Comparison of ENCODE assay signal across 9 mouse cellular contexts in the genomic region with DNA sequence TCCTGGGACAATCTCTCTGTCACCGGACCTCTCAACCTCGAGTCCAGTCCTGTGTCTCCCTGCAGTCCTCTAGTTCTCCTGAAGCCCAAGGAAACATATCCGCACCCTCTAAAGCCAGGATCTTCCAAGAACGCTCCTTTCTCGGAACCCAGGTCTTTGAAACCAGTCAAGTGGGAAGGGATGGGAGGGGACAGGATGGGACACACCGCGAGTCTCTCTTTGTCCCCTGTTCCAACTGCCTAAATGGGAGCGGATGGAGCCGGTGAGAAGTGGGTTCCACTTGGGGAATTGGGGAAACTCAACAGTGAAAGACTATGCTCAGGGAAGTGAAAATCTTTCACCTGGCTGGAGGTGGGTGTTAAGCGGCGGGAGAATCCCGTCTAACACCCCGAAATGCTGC. TPM values are rescaled to one million over a fixed set of nuclear protein-coding genes. Genes with fewer than 3 reads are reported as not detected.
DNase-seq lines count a peak whose midpoint lies in the region; ATAC-seq lines count a peak whose summit lies in the region.
"Had no signal": no experiment of that assay in that cellular context is flagged by ENCODE, and none has a peak within 500 bp of the region (broad histone marks: within the 10 kb centered on the region; RNA-seq: fewer than 3 reads in every experiment).

No protein-coding gene starts in this region.

- no peak for DNase-seq in kidney, postnatal 36 days
- no peak for DNase-seq in embryonic facial prominence, embryonic 11.5 days (ENCODE audit: low spot score)
- DNase-seq in thymus, postnatal 25 days: no peak
- no peak for DNase-seq in right cerebral cortex, adult 18-20 months
- no peak for DNase-seq in spleen, adult 12 weeks (ENCODE audit: low spot score)

- H3K4me3 ChIP-seq in kidney, embryonic 15.5 days (replicated peaks): peak overlapping the region; percentile 57
- H3K4me3 ChIP-seq in embryonic facial prominence, embryonic 11.5 days (ENCODE audit: low read depth, low read length): peak overlapping the region; percentile 48
- peak overlapping the region; percentile 49 for H3K4me3 ChIP-seq in intestine, embryonic 15.5 days (replicated peaks)
- H3K4me3 ChIP-seq in neural tube, embryonic 13.5 days: peak overlapping the region; percentile 57

- no peak; the same call in none of the 2 replicates for ATAC-seq in kidney, embryonic 15.5 days (replicated peaks; ENCODE audit: low FRiP score)
- no peak for ATAC-seq in embryonic facial prominence, embryonic 11.5 days (replicated peaks; ENCODE audit: insufficient number of reproducible peaks, low FRiP score, low TSS enrichment, low read depth)
- ATAC-seq in intestine, embryonic 15.5 days: 0 out of 2 replicates have a peak, but pooled peaks have one; percentile 39
- peak; percentile 44 for ATAC-seq in neural tube, embryonic 13.5 days (ENCODE audit: low read depth)

- no peaks in the 10 kb centered on the region for H3K9me3 ChIP-seq in kidney, embryonic 15.5 days (replicated peaks)
- H3K9me3 ChIP-seq in embryonic facial prominence, embryonic 11.5 days (replicated peaks; ENCODE audit: control insufficient read depth, low read length): no peaks in the 10 kb centered on the region
- no peaks in the 10 kb centered on the region for H3K9me3 ChIP-seq in intestine, embryonic 15.5 days
- no peaks in the 10 kb centered on the region for H3K9me3 ChIP-seq in neural tube, embryonic 13.5 days

- 34% methylated on average over 13 of the region's 13 CpGs for WGBS in kidney, embryonic 15.5 days
- 25% methylated on average over 13 of the region's 13 CpGs for WGBS in embryonic facial prominence, embryonic 11.5 days
- WGBS in intestine, embryonic 15.5 days: 26% methylated on average over 13 of the region's 13 CpGs
- 33% methylated on average over 13 of the region's 13 CpGs for WGBS in neural tube, embryonic 13.5 days

- no peaks in the 10 kb centered on the region for H3K4me1 ChIP-seq in kidney, embryonic 15.5 days
- H3K4me1 ChIP-seq in embryonic facial prominence, embryonic 11.5 days (ENCODE audit: control insufficient read depth, insufficient read depth, low read length): no peaks in the 10 kb centered on the region
- H3K4me1 ChIP-seq in intestine, embryonic 15.5 days (replicated peaks): no peaks in the 10 kb centered on the region
- H3K4me1 ChIP-seq in neural tube, embryonic 13.5 days (replicated peaks): no peaks in the 10 kb centered on the region

- H3K27me3 ChIP-seq in kidney, embryonic 15.5 days: peaks cover 63% of the 10 kb centered on the region
- H3K27me3 ChIP-seq in embryonic facial prominence, embryonic 11.5 days (ENCODE audit: control insufficient read depth, insufficient read depth, low read length): no peaks in the 10 kb centered on the region; the same call in 1 of the 2 replicates
- peaks cover 25% of the 10 kb centered on the region for H3K27me3 ChIP-seq in intestine, embryonic 15.5 days (replicated peaks)
- H3K27me3 ChIP-seq in neural tube, embryonic 13.5 days: peaks cover 24% of the 10 kb centered on the region
- H3K27me3 ChIP-seq: Patski had no signal

- peak overlapping the region; percentile 90 for H3K4me2 ChIP-seq in kidney, embryonic 15.5 days
- peak overlapping the region; percentile 93 for H3K4me2 ChIP-seq in embryonic facial prominence, embryonic 11.5 days (ENCODE audit: low read depth, low read length)
- H3K4me2 ChIP-seq in intestine, embryonic 15.5 days (replicated peaks): peak overlapping the region; percentile 88
- peak overlapping the region; percentile 68 for H3K4me2 ChIP-seq in neural tube, embryonic 13.5 days

- H3K36me3 ChIP-seq in kidney, embryonic 15.5 days: no peaks in the 10 kb centered on the region
- H3K36me3 ChIP-seq in embryonic facial prominence, embryonic 11.5 days (replicated peaks; ENCODE audit: control insufficient read depth, insufficient read depth, low read depth, low read length): no peaks in the 10 kb centered on the region
- H3K36me3 ChIP-seq in intestine, embryonic 15.5 days: no peaks in the 10 kb centered on the region
- no peaks in the 10 kb centered on the region for H3K36me3 ChIP-seq in neural tube, embryonic 13.5 days

- no peak overlapping the region for H3K27ac ChIP-seq in kidney, embryonic 15.5 days
- H3K27ac ChIP-seq in embryonic facial prominence, embryonic 11.5 days (replicated peaks; ENCODE audit: low read depth, low read length): no peak overlapping the region
- no peak overlapping the region for H3K27ac ChIP-seq in intestine, embryonic 15.5 days
- H3K27ac ChIP-seq in neural tube, embryonic 13.5 days (replicated peaks): peak overlapping the region; percentile 52

- H3K9ac ChIP-seq in kidney, embryonic 15.5 days: peak overlapping the region; percentile 45
- peak overlapping the region; percentile 52 for H3K9ac ChIP-seq in embryonic facial prominence, embryonic 11.5 days (replicated peaks; ENCODE audit: low read length)
- peak overlapping the region; percentile 45; the same call in 1 of the 2 replicates for H3K9ac ChIP-seq in intestine, embryonic 15.5 days
- peak overlapping the region; percentile 80 for H3K9ac ChIP-seq in neural tube, embryonic 13.5 days

RNA-seq across cellular contexts. Expression of a gene that starts 0.8 kb away (rescaled TPM):
- polyA plus RNA-seq in kidney, embryonic 15.5 days (2015; fragmentation: Nextera tagmentation; extraction: Ambion mirVana): 21.1 and 24.1 TPM in 2 replicates
- polyA plus RNA-seq in embryonic facial prominence, embryonic 11.5 days (2014; fragmentation: Nextera tagmentation; extraction: Ambion mirVana): 30.6 and 31.7 TPM in 2 replicates
- 22.6 and 23.1 TPM in 2 replicates for polyA plus RNA-seq in intestine, embryonic 15.5 days (2015; fragmentation: Nextera tagmentation; extraction: Ambion mirVana)
- polyA plus RNA-seq in neural tube, embryonic 13.5 days (2015; fragmentation: Nextera tagmentation; extraction: Ambion mirVana): 226 and 240 TPM in 2 replicates

Comparison
In these comparisons a context has a peak if more than half of its experiments do, and no peak if none do; other contexts are left out.
1. ATAC-seq: peak in intestine, embryonic 15.5 days (single experiment) and neural tube, embryonic 13.5 days (single experiment); none in kidney, embryonic 15.5 days (single experiment) and embryonic facial prominence, embryonic 11.5 days (single experiment).
2. Peak in every context shown above with its lines, with median percentiles within 50 percentile points of each other: H3K4me2 ChIP-seq, H3K4me3 ChIP-seq and H3K9ac ChIP-seq.